Mouse (Mus musculus) mesoderm, embryonic 11.5 days (tissue): ENCODE results near the gene Klrd1.
"Not testable (repeated sequence)": the region's sequence is repeated elsewhere in the genome, so short reads cannot be mapped to it uniquely, and the experiment has no call there.

Experiments used
- DNase-seq: peaks from one replicate; pipeline ENCODE4 v3.0.0-alpha.2; 2012; ENCODE audit warnings: low read depth, low spot score

Klrd1 gene

GRCm38 (mm10) chr6:129591508-129591907 lies at the start of gene Klrd1:
Gene Klrd1, plus strand, starts transcription at chr6:129591782.
- no peak for DNase-seq

- no peak for DNase-seq
Measured at GRCm38 (mm10) chr6:129541931-129542330, 49.7 kb upstream of the Klrd1 start.

GRCm38 (mm10) chr6:129542540-129542939 lies 49.0 kb upstream of the Klrd1 start:
- DNase-seq, result no peak

GRCm38 (mm10) chr6:129543709-129544606 lies 47.6 kb upstream of the Klrd1 start:
- peak; percentile 70 for DNase-seq

GRCm38 (mm10) chr6:129547277-129547676 lies 44.3 kb upstream of the Klrd1 start:
- no peak for DNase-seq

GRCm38 (mm10) chr6:129548009-129548408 lies 43.6 kb upstream of the Klrd1 start:
- DNase-seq, result no peak

GRCm38 (mm10) chr6:129557298-129558023 lies 34.1 kb upstream of the Klrd1 start:
- DNase-seq, result no peak

- peak; percentile 77 for DNase-seq
Measured at GRCm38 (mm10) chr6:129558946-129559640, 32.5 kb upstream of the Klrd1 start.

GRCm38 (mm10) chr6:129559641-129560027 lies 31.9 kb upstream of the Klrd1 start:
- no peak for DNase-seq

- no peak for DNase-seq
Measured at GRCm38 (mm10) chr6:129565257-129565656, 26.3 kb upstream of the Klrd1 start.

GRCm38 (mm10) chr6:129575315-129575714 lies 16.3 kb upstream of the Klrd1 start:
- no peak for DNase-seq

- DNase-seq, result no peak
Measured at GRCm38 (mm10) chr6:129577605-129578004, 14.0 kb upstream of the Klrd1 start, which contains the start of gene Klre1. Gene Klre1, plus strand, starts transcription at chr6:129577905.

- DNase-seq, result no peak
Measured at GRCm38 (mm10) chr6:129581274-129581673, 10.3 kb upstream of the Klrd1 start.

GRCm38 (mm10) chr6:129581896-129582295 lies 9.7 kb upstream of the Klrd1 start:
- no peak for DNase-seq

- DNase-seq, result no peak
Measured at GRCm38 (mm10) chr6:129583014-129583413, 8.6 kb upstream of the Klrd1 start.

GRCm38 (mm10) chr6:129608372-129608771 lies 16.8 kb downstream of the Klrd1 start:
- DNase-seq, result no peak

GRCm38 (mm10) chr6:129623735-129624134 lies 32.2 kb downstream of the Klrd1 start, which contains the start of gene Klrk1:
Gene Klrk1, minus strand, starts transcription at chr6:129623864.
- no peak for DNase-seq

GRCm38 (mm10) chr6:129631046-129631445 lies 39.5 kb downstream of the Klrd1 start:
- not testable (repeated sequence) for DNase-seq

- DNase-seq, result not testable (repeated sequence)
Measured at GRCm38 (mm10) chr6:129643237-129643636, 51.7 kb downstream of the Klrd1 start, which contains the start of gene Klrc3. Gene Klrc3, minus strand, starts transcription at chr6:129643337.

GRCm38 (mm10) chr6:129644054-129644453 lies 52.5 kb downstream of the Klrd1 start:
- DNase-seq, result not testable (repeated sequence)
